Mouse (Mus musculus) limb, embryonic 11.5 days (tissue): ENCODE measurements around the gene Rnf40. TPM values are rescaled to one million over a fixed set of nuclear protein-coding genes. Genes with fewer than 3 reads are reported as not detected.

Source experiments
- ATAC-seq: fragments of 200-750 bp; cut with Nextera tagmentation; 2 replicates; pipeline ENCODE4 v1.8.0; 2017; ENCODE audit warnings: low read depth; ENCODE audit not compliant: insufficient number of reproducible peaks, low FRiP score, low TSS enrichment
- DNase-seq: peaks from one replicate; pipeline ENCODE4 v3.0.0-alpha.2; 2015; ENCODE audit warnings: low spot score
- H3K27ac ChIP-seq: fragments of 300-500 bp; sonication (generic); replicated peaks from 2 replicates; pipeline ENCODE4 v1.5.1; 2014; ENCODE audit warnings: low read depth, mild to moderate bottlenecking, low read length
- H3K27me3 ChIP-seq: fragments of 300-500 bp; sonication (generic); 2 replicates; pipeline ENCODE4 v1.6.1; 2014; ENCODE audit warnings: mild to moderate bottlenecking, low read length, mixed read lengths; ENCODE audit not compliant: control insufficient read depth, insufficient read depth
- H3K36me3 ChIP-seq: fragments of 300-500 bp; sonication (generic); 2 replicates; pipeline ENCODE4 v1.6.1; 2014; ENCODE audit warnings: mild to moderate bottlenecking, low read length, moderate library complexity, mixed read lengths; ENCODE audit not compliant: control insufficient read depth, insufficient read depth
- H3K4me1 ChIP-seq: fragments of 300-500 bp; sonication (generic); 2 replicates; pipeline ENCODE4 v1.6.1; 2014; ENCODE audit warnings: low read length, mixed read lengths; ENCODE audit not compliant: control insufficient read depth, insufficient read depth
- H3K4me2 ChIP-seq: fragments of 300-500 bp; sonication (generic); 2 replicates; pipeline ENCODE4 v1.6.1; 2014; ENCODE audit warnings: low read depth, mild to moderate bottlenecking, moderate library complexity; ENCODE audit not compliant: severe bottlenecking
- H3K4me3 ChIP-seq: fragments of 300-500 bp; sonication (generic); 2 replicates; pipeline ENCODE4 v1.5.1; 2014; ENCODE audit warnings: low read depth, low read length
- H3K9ac ChIP-seq: fragments of 300-500 bp; sonication (generic); 2 replicates; pipeline ENCODE4 v1.6.1; 2014; ENCODE audit warnings: mild to moderate bottlenecking, low read length
- H3K9me3 ChIP-seq: fragments of 300-500 bp; sonication (generic); 2 replicates; pipeline ENCODE4 v1.6.1; 2016; ENCODE audit warnings: low read length; ENCODE audit not compliant: control insufficient read depth
- WGBS: fragments of 180-500 bp; shearing (Covaris S2); extraction: QIAGEN DNeasy Blood & Tissue Kit; methylation state at CpG from one replicate; pipeline ENCODE4 v1.1.7; 2014; 5-methylcytosine and 5-hydroxymethylcytosine counted together
- polyA plus RNA-seq: library from polyadenylated mRNA; unstranded; fragments of >200 nt; fragmentation: Nextera tagmentation; extraction: Ambion mirVana; gene quantifications from 2 replicates; pipeline ENCODE4 v1.2.1, GENCODE M21; 2014

Gene Rnf40
- polyA plus RNA-seq, 1 experiment from 2014 or later, result 44.3 TPM

DNA sequence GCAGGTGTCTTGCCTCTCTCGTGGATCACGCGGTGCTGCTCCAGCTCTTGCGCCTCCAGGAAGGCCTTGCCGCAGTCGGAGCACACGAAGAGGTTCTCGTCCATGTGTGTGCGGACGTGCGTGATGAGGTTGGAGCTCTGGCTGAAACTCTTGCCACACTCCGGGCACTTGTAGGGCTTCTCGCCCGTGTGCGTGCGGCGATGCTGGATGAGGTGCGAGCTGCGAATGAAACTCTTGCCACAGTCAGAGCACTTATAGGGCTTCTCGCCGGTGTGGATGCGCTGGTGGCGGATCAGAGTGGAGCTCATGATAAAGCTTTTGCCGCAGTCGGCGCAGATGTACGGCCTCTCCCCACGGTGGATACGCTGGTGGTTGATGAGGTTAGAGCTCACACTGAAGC, 22.4 kb downstream of the Rnf40 start:
- WGBS, result 97% methylated on average over 29 of the region's 29 CpGs
- Histone ChIP-seq H3K4me3 (no peak overlapping the region), H3K4me2 (no peak overlapping the region), H3K27ac (no peak overlapping the region), H3K36me3 (peaks cover 31% of the 10 kb centered on the region), H3K9me3 (no peaks in the 10 kb centered on the region), H3K9ac (no peak overlapping the region), H3K4me1 (no peaks in the 10 kb centered on the region), H3K27me3 (no peaks in the 10 kb centered on the region)
- ATAC-seq (no peak), DNase-seq (no peak)

GRCm38 (mm10) chr7:127611561-127611960, 23.0 kb downstream of the Rnf40 start:
- Histone ChIP-seq H3K4me1 (no peaks in the 10 kb centered on the region), H3K27ac (no peak overlapping the region), H3K9ac (no peak overlapping the region), H3K36me3 (peaks cover 31% of the 10 kb centered on the region), H3K9me3 (no peaks in the 10 kb centered on the region), H3K4me3 (no peak overlapping the region), H3K27me3 (no peaks in the 10 kb centered on the region), H3K4me2 (no peak overlapping the region)
- 94% methylated on average over 26 of the region's 26 CpGs for WGBS
- ATAC-seq, result no peak
- no peak for DNase-seq

GRCm38 (mm10) chr7:127613501-127613900, 24.9 kb downstream of the Rnf40 start:
- peak overlapping the region; percentile 100; the same call in 1 of the 2 replicates for H3K4me3 ChIP-seq
- H3K9ac ChIP-seq, result no peak overlapping the region
- ATAC-seq (no peak), DNase-seq (no peak)
- H3K27me3 ChIP-seq, result no peaks in the 10 kb centered on the region
- H3K4me1 ChIP-seq, result no peaks in the 10 kb centered on the region
- H3K9me3 ChIP-seq, result no peaks in the 10 kb centered on the region
- H3K36me3 ChIP-seq, result peaks cover 31% of the 10 kb centered on the region
- no peak overlapping the region for H3K27ac ChIP-seq
- peak overlapping the region; percentile 68; the same call in 1 of the 2 replicates for H3K4me2 ChIP-seq
- WGBS, result 88% methylated on average over 8 of the region's 8 CpGs

DNA sequence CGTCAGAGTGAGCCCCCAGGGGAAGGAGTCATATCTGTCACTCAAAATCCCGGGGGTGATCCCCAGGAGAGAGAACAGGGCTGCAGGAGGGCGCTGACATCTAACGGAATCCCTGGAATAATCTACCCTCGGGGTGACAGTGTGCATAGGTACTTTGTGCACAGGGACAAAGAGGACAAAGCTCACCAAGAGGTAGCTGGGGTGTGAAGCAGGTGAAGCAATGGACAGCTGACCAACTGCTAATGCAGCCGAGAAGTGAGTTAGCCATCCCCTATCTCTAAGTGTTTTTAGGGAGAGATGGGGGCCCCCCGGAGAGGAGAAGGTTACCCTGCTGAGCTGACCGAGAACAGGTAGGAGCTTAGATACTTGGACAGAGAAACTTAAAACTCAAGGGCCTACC, 25.5 kb downstream of the Rnf40 start:
- WGBS, result 24% methylated on average over 8 of the region's 8 CpGs
- Histone ChIP-seq H3K9ac (peak overlapping the region; percentile 97), H3K36me3 (peaks cover 28% of the 10 kb centered on the region), H3K9me3 (no peaks in the 10 kb centered on the region), H3K27me3 (no peaks in the 10 kb centered on the region), H3K4me2 (peak overlapping the region; percentile 68), H3K4me3 (peak overlapping the region; percentile 100), H3K4me1 (no peaks in the 10 kb centered on the region), H3K27ac (no peak overlapping the region; the same call in 1 of the 2 replicates)
- no peak for ATAC-seq
- no peak for DNase-seq

DNA sequence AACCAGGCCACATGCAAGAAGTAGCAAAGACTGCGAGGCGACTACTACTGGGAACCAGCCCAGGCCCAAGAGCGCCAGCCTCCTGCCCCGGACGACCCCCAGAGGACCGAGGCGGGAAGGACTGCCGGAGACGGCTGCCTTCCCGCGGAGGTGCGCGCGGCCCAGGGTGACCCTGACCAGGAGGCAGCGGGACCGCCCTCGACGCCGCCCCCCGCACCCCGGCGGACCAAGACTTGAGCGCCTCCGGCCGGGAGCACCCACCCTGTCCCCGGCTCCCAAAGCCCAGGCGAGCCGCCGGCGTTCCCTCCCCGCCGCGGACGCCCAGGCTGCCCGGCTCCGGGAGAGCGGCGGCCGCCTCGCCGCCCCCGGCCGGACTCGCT, 25.9 kb downstream of the Rnf40 start:
- WGBS, result 0% methylated on average over 23 of the region's 44 CpGs
- Histone ChIP-seq H3K36me3 (peaks cover 24% of the 10 kb centered on the region), H3K4me3 (peak overlapping the region; percentile 100), H3K4me1 (no peaks in the 10 kb centered on the region), H3K27ac (peak overlapping the region; percentile 72), H3K4me2 (peak overlapping the region; percentile 68), H3K9me3 (no peaks in the 10 kb centered on the region), H3K27me3 (no peaks in the 10 kb centered on the region), H3K9ac (peak overlapping the region; percentile 97)
- peak; percentile 17; the same call in 1 of the 2 replicates for ATAC-seq
- DNase-seq, result peak; percentile 64

GRCm38 (mm10) chr7:127614891-127615843, 26.6 kb downstream of the Rnf40 start, which contains the start of gene Zfp629:
Gene Zfp629, minus strand, starts transcription at chr7:127615797.
- Histone ChIP-seq H3K36me3 (peaks cover 20% of the 10 kb centered on the region), H3K4me2 (peak within 1 kb of the TSS; percentile 68), H3K9me3 (no peaks in the 10 kb centered on the region), H3K27me3 (no peaks in the 10 kb centered on the region), H3K27ac (peak within 1 kb of the TSS; percentile 72), H3K4me3 (peak within 1 kb of the TSS; percentile 100), H3K4me1 (no peaks in the 10 kb centered on the region), H3K9ac (peak within 1 kb of the TSS; percentile 97)
- peak; percentile 90 for ATAC-seq
- DNase-seq, result peak; percentile 92
- WGBS, result under 1% methylated on average over 43 of the region's 50 CpGs

GRCm38 (mm10) chr7:127616336-127616735, 27.8 kb downstream of the Rnf40 start:
- H3K9ac ChIP-seq, result no peak overlapping the region
- H3K9me3 ChIP-seq, result no peaks in the 10 kb centered on the region
- DNase-seq (no peak), ATAC-seq (0 out of 2 replicates have a peak, but pooled peaks have one; percentile 5)
- peaks cover 13% of the 10 kb centered on the region for H3K36me3 ChIP-seq
- H3K4me3 ChIP-seq, result no peak overlapping the region; the same call in 1 of the 2 replicates
- no peaks in the 10 kb centered on the region for H3K4me1 ChIP-seq
- no peak overlapping the region for H3K27ac ChIP-seq
- no peaks in the 10 kb centered on the region for H3K27me3 ChIP-seq
- H3K4me2 ChIP-seq, result no peak overlapping the region
- 92% methylated on average over 1 of the region's 1 CpGs for WGBS

GRCm38 (mm10) chr7:127616881-127617280, 28.3 kb downstream of the Rnf40 start:
- Histone ChIP-seq H3K36me3 (peaks cover 7% of the 10 kb centered on the region), H3K9me3 (no peaks in the 10 kb centered on the region), H3K9ac (no peak overlapping the region), H3K27ac (no peak overlapping the region), H3K27me3 (no peaks in the 10 kb centered on the region), H3K4me3 (no peak overlapping the region), H3K4me1 (no peaks in the 10 kb centered on the region), H3K4me2 (no peak overlapping the region)
- WGBS, result 92% methylated on average over 1 of the region's 1 CpGs
- DNase-seq, result no peak
- ATAC-seq, result no peak
